Mouse (Mus musculus) lung, postnatal 0 days (tissue): Measurements from ENCODE around the gene Cers6. TPM values are rescaled to one million over a fixed set of nuclear protein-coding genes. Genes with fewer than 3 reads are reported as not detected.

Experiments
- ATAC-seq: fragments of 200-750 bp; cut with Nextera tagmentation; 2 replicates; pipeline ENCODE4 v1.8.0; 2017; ENCODE audit warnings: moderate library complexity
- DNase-seq: peaks from one replicate; pipeline ENCODE4 v3.0.0-alpha.2; 2016; ENCODE audit warnings: low spot score
- H3K27ac ChIP-seq: fragments of 300-500 bp; sonication (generic); 2 replicates; pipeline ENCODE4 v1.5.1; 2014; ENCODE audit warnings: antibody characterized with exemption, mild to moderate bottlenecking, low read length, mixed read lengths
- H3K27me3 ChIP-seq: fragments of 300-500 bp; sonication (generic); replicated peaks from 2 replicates; pipeline ENCODE4 v1.6.1; 2014; ENCODE audit warnings: low read length, mixed read lengths; ENCODE audit not compliant: insufficient read depth
- H3K36me3 ChIP-seq: fragments of 300-500 bp; sonication (generic); 2 replicates; pipeline ENCODE4 v1.6.1; 2014; ENCODE audit warnings: low read length, mixed read lengths; ENCODE audit not compliant: insufficient read depth
- H3K4me1 ChIP-seq: fragments of 300-500 bp; sonication (generic); 2 replicates; pipeline ENCODE4 v1.6.1; 2014; ENCODE audit warnings: antibody characterized with exemption, low read depth, low read length, mixed read lengths; ENCODE audit not compliant: insufficient read depth
- H3K4me2 ChIP-seq: fragments of 300-500 bp; sonication (generic); replicated peaks from 2 replicates; pipeline ENCODE4 v1.6.1; 2014; ENCODE audit warnings: low read depth, mild to moderate bottlenecking, low read length, moderate library complexity, mixed read lengths
- H3K4me3 ChIP-seq: fragments of 300-500 bp; sonication (generic); 2 replicates; pipeline ENCODE4 v1.5.1; 2014; ENCODE audit warnings: low read depth, low read length
- H3K9ac ChIP-seq: fragments of 300-500 bp; sonication (generic); replicated peaks from 2 replicates; pipeline ENCODE4 v1.6.1; 2014; ENCODE audit warnings: low read depth, mild to moderate bottlenecking
- H3K9me3 ChIP-seq: fragments of 300-500 bp; sonication (generic); 2 replicates; pipeline ENCODE4 v1.6.1; 2016; ENCODE audit warnings: low read length, mixed read lengths
- CTCF ChIP-seq: IDR thresholded peaks from 2 replicates; pipeline ENCODE4 v1.5.1; 2016; ENCODE audit warnings: antibody characterized with exemption, mild to moderate bottlenecking
- EP300 ChIP-seq: IDR thresholded peaks from 2 replicates; pipeline ENCODE4 v1.6.1; 2016; ENCODE audit warnings: antibody characterized with exemption, mild to moderate bottlenecking, control low read depth
- WGBS: fragments of 180-500 bp; shearing (Covaris S2); extraction: QIAGEN DNeasy Blood & Tissue Kit; methylation state at CpG from one replicate; pipeline ENCODE4 v1.1.7; 2014; 5-methylcytosine and 5-hydroxymethylcytosine counted together
- polyA plus RNA-seq: library from polyadenylated mRNA; unstranded; fragments of >200 nt; fragmentation: Nextera tagmentation; extraction: Ambion mirVana; gene quantifications from 2 replicates; pipeline ENCODE4 v1.2.1, GENCODE M21; 2015

The Cers6 gene
- polyA plus RNA-seq, 1 experiment from 2014 or later, result 9.6 TPM

- TF ChIP-seq EP300, result no peak
- TF ChIP-seq CTCF, result no peak
- no peak for DNase-seq
- Histone ChIP-seq H3K36me3 (no peaks in the 10 kb centered on the region), H3K4me3 (no peak overlapping the region), H3K4me1 (no peaks in the 10 kb centered on the region), H3K27me3 (no peaks in the 10 kb centered on the region), H3K27ac (no peak overlapping the region), H3K9ac (no peak overlapping the region), H3K9me3 (no peaks in the 10 kb centered on the region), H3K4me2 (no peak overlapping the region)
- no peak for ATAC-seq
- 62% methylated on average over 8 of the region's 8 CpGs for WGBS
Observed at GRCm38 (mm10) chr2:69086505-69087260, 225.4 kb downstream of the Cers6 start.

GRCm38 (mm10) chr2:69095836-69096235 lies 234.6 kb downstream of the Cers6 start:
- no peaks in the 10 kb centered on the region for H3K4me1 ChIP-seq
- no peaks in the 10 kb centered on the region for H3K9me3 ChIP-seq
- no peak overlapping the region for H3K4me3 ChIP-seq
- no peaks in the 10 kb centered on the region for H3K36me3 ChIP-seq
- DNase-seq (no peak), ATAC-seq (no peak)
- no peak overlapping the region for H3K4me2 ChIP-seq
- no peak overlapping the region for H3K9ac ChIP-seq
- TF ChIP-seq EP300 (no peak), CTCF (no peak)
- no peak overlapping the region for H3K27ac ChIP-seq
- no peaks in the 10 kb centered on the region for H3K27me3 ChIP-seq

- WGBS, result 68% methylated on average over 4 of the region's 4 CpGs
- Histone ChIP-seq H3K9ac (no peak overlapping the region), H3K9me3 (no peaks in the 10 kb centered on the region), H3K27ac (no peak overlapping the region), H3K4me2 (no peak overlapping the region), H3K4me3 (no peak overlapping the region), H3K4me1 (no peaks in the 10 kb centered on the region), H3K27me3 (no peaks in the 10 kb centered on the region), H3K36me3 (no peaks in the 10 kb centered on the region)
- DNase-seq (no peak), ATAC-seq (no peak)
- no peak for TF ChIP-seq CTCF
- no peak for TF ChIP-seq EP300
Observed at GRCm38 (mm10) chr2:69096821-69097220, 235.6 kb downstream of the Cers6 start.

GRCm38 (mm10) chr2:69097526-69097925 lies 236.3 kb downstream of the Cers6 start:
- Histone ChIP-seq H3K36me3 (no peaks in the 10 kb centered on the region), H3K4me2 (no peak overlapping the region), H3K27ac (no peak overlapping the region), H3K9ac (no peak overlapping the region), H3K9me3 (no peaks in the 10 kb centered on the region), H3K4me1 (no peaks in the 10 kb centered on the region), H3K4me3 (no peak overlapping the region), H3K27me3 (no peaks in the 10 kb centered on the region)
- no peak for DNase-seq
- WGBS, result 90% methylated on average over 2 of the region's 2 CpGs
- no peak for TF ChIP-seq CTCF
- TF ChIP-seq EP300, result no peak
- no peak for ATAC-seq

- Histone ChIP-seq H3K4me3 (no peak overlapping the region), H3K4me1 (no peaks in the 10 kb centered on the region), H3K4me2 (no peak overlapping the region), H3K9me3 (no peaks in the 10 kb centered on the region), H3K27me3 (no peaks in the 10 kb centered on the region), H3K36me3 (no peaks in the 10 kb centered on the region), H3K27ac (no peak overlapping the region), H3K9ac (no peak overlapping the region)
- DNase-seq, result no peak
- 87% methylated on average over 3 of the region's 3 CpGs for WGBS
- TF ChIP-seq EP300, result no peak
- TF ChIP-seq CTCF, result no peak
- ATAC-seq, result no peak
Observed at GRCm38 (mm10) chr2:69098701-69099100, 237.5 kb downstream of the Cers6 start.

GRCm38 (mm10) chr2:69099147-69099546 lies 237.9 kb downstream of the Cers6 start:
- Histone ChIP-seq H3K36me3 (no peaks in the 10 kb centered on the region), H3K9ac (no peak overlapping the region), H3K4me3 (no peak overlapping the region), H3K4me2 (no peak overlapping the region), H3K27ac (no peak overlapping the region), H3K27me3 (no peaks in the 10 kb centered on the region), H3K4me1 (no peaks in the 10 kb centered on the region), H3K9me3 (no peaks in the 10 kb centered on the region)
- 93% methylated on average over 7 of the region's 7 CpGs for whole genome bisulfite sequencing
- no peak for DNase-seq
- TF ChIP-seq CTCF (no peak), EP300 (no peak)
- ATAC-seq, result no peak
